Mouse (Mus musculus) spleen, postnatal 10 days (tissue): ENCODE measurements at regions not wholly inside any gene's neighbourhood (a gene's known extent, or its start where the extent isn't known, plus 50 kb on each side); places are given as distances from the start of the nearest gene placed in this dataset.

Experiments used
- DNase-seq, 2 experiments: peaks; one replicate each; pipeline ENCODE4 v3.0.0; 2021 to 2022; ENCODE audit warnings: low spot score in 2 of 2

- DNase-seq: no peak
Measured at GRCm38 (mm10) chr19:22047657-22048056, 91.2 kb upstream of the Trpm3 start.

- no peak for DNase-seq
Measured at GRCm38 (mm10) chr19:22066302-22066701, 72.5 kb upstream of the Trpm3 start.

GRCm38 (mm10) chr19:22070246-22071030 is 68.4 kb upstream of the Trpm3 start:
- no peak for DNase-seq

GRCm38 (mm10) chr19:22071701-22072100 is 67.1 kb upstream of the Trpm3 start:
- peak in 1 of 2 experiments; percentile 15 for DNase-seq

GRCm38 (mm10) chr19:22074042-22074441 is 64.8 kb upstream of the Trpm3 start:
- no peak for DNase-seq

- DNase-seq: no peak
Measured at GRCm38 (mm10) chr19:22081448-22081847, 57.4 kb upstream of the Trpm3 start.
